Mouse (Mus musculus): ENCODE data around the gene Rbm8a. TPM values are rescaled to one million over a fixed set of nuclear protein-coding genes. Genes with fewer than 3 reads are reported as not detected.

The Rbm8a gene
- 101 and 117 TPM in 2 replicates for polyA plus RNA-seq (2012)

DNA sequence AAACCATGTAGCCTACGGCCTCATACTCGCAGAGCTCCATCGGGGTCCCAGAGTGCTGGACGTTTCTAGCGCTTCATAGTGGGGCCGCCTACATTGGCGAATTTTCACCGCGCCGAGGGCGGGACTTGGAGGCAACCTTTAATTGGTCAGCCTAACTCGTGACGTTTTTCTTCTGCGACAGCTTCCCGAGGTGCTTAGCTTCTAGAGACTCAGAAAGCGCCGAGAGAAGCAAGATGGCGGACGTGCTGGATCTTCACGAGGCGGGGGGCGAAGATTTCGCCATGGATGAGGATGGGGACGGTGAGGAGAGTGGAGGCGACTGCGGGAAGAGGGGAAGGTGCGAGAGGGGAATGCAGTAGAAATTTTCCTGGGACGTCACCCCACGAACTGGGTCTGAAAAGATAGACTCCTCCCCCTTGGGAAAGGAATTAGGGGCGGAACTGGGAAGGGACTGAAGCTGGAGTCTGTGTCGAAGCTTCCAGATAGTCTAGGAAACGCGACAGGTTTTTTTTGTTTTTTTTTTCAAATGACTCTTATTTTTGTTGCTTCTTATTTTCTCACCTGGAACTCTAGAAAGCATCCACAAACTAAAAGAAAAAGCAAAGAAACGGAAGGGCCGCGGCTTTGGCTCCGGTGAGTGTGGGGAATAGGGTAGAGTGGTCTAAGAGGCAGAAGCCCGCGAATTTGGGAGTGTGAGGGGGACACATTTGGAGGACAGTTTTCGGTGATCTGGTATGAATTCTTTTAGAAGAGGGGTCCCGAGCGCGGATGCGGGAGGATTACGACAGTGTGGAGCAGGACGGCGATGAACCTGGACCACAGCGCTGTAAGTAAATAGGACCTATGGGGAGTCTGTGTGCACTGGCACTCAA, at the start of gene Rbm8a:
Rbm8a (plus strand) TSS at position 205 of the 872 bp plus-strand sequence.

DNA sequence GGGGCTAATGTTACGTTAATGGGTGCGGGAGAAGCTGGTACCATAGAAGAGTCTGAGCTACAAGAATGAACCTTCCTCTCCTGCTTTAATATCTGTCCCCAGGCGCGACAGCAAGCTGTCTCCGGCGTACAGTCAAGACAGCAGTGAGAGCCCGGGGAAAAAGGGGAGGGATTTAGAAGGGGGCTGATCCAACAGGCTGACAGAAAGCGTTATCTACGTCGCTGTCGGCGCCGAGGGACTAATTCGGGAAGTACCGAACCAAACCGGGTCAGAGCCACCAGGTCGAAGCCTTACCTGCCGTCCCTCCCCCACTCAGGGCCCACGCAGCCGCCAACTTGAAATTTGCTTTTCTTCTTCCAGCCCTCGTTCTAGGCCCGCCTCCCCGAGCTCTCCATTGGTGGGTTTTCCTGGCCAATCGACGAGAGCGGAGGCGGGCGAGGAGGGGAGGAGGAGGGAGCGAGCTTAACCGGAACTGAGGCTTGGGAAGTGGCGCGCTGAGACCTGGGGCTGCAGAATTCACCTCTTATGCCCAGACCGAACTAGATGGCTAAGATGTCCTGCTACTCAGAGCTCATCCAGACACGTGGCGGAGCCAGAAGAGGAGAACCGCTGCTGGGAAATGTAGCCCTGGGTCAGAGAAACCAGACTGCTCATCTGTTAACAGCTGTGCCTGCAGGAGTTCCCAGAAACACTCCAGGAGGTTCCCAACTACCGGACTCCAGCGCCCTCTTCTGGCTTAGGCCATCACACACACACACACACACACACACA, 35.8 kb upstream of the Rbm8a start, which contains the start of gene Polr3gl:
Polr3gl (minus strand) TSS at position 392 of the 771 bp plus-strand sequence.

DNA sequence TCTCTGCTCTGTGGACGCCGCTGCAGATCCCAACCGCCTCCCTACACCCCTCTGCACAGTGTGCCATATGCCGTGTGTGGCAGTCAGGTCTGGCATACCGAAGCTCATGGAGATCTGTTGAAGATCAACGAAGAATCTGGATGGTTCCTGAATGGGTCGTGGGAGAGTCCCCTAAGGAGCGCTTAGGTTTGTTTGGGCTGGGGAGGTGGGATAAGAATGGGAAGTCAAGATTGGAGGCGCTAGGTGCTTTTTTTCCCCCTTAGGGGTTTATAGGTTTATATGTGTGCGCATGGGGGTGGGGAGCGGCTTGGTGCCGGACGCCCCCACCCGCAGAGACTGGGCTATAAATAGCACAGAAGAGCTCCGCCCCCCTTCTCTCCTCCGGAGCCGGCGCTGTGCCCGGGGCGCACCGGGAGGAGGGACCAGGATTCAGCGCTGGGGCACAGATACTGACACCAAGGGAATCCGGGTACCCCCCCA, 33.5 kb upstream of the Rbm8a start, which contains the start of gene Ankrd34a:
Ankrd34a (plus strand) TSS at position 409 of the 480 bp plus-strand sequence.

DNA sequence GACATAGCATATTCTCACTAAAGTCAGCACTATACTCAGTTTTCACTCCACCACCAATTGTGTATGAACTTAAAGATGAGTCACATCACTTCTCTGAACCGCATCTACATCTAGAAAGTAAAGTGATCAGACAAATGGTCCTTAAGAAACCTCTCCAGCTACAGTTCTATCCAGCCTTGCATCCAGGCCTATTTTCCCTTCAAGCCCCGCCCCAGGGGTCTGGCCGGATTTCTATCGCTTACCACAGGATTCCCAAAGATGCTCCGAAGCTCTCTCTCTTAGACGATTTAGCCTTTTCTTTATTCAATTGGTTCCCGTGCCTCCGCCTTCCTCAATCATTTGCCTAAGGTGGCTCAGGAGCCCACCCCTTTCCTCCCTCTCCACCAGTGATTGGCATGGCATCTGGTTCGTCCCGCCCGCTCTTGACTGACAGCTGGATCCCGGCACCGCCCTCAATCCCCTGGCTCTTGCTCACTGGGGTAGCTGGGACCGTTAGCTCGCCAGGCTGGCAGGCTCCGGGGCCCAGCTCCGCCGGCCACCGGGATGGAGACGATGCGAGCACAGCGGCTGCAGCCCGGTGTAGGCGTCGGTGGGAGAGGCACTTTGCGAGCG, 29.0 kb upstream of the Rbm8a start, which contains the start of gene Lix1l:
Lix1l (plus strand) TSS at position 511 of the 612 bp plus-strand sequence.

DNA sequence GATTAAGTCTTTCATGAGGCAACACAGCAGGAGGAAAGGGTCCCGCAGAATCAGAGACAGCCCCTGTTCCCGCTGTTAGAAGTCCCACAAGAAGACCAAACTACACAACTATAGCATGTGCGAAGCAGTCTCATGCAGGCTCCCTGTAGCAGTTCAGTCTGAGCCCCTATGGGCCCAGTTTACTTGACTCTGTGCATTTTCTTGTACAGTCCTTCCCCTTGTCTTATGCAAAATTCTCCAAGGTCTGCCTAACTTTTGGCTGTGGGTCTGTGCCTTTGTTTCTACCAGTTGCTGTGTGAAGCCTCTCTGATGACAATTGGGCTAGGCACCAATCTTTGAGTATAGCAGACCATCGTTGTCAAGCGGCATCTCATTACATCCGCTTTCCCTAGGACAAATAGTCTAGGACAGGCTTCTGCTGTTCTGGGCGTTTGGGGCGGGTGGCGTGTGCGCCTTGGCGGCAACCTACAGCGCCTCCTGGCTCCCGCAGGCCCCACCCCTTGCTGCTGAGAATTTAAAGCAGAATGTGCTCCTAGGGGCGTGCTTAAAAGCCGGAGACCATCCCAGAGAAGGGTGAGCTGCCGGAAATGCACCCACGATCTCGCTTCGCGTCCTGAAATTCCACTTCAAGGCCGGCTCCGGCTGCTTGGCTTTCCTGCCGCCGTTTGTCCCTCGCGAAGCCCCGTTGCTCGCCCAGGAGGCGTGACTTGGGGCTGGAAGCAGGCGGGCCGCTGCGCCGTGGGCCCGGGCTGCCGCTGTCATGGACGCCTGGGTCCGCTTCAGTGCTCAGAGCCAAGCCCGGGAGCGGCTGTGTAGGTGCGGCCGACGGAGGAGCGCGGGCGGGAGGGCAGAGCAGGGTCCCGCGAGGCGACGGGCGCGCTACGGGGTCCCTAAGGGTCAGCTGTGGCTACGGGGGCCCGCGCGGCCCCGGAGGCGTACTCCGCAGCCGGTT, 5.5 kb downstream of the Rbm8a start, which contains the start of the genes Pex11b and Gm42957:
Pex11b (plus strand) TSS at position 449 of the 952 bp plus-strand sequence.
Gm42957 (plus strand) TSS at position 547 of the 952 bp plus-strand sequence.

DNA sequence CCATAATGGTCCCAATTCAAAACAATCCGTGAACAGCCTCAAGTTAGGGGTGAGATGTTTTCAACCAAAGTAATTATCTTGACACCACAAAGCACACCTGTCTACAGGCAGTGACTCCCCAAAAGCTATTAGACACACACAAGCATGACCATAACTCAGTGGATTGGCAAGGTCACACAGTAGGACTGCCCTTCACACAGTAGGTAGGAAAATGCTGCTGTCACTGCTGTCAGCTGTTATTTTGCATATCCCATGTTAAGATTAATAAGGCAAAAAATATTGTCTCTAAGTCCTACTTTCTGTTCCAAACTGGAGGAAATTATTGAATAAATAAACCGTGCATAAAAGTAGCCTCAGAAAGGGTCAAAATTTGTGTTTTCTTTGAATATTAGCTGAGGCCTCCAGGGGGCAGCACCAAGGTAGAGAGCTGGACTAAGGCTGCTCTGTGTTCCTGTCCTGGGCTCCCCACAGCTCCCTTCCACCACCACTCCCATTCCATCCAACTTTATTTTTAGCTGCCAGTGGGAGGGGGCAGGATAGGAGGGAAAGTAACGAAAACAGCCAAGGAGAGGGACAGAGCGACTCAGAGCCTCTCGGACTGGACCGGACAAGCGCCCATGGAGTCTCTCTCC, 15.4 kb downstream of the Rbm8a start, which contains the start of gene Itga10:
Itga10 (plus strand) TSS at position 567 of the 632 bp plus-strand sequence.

DNA sequence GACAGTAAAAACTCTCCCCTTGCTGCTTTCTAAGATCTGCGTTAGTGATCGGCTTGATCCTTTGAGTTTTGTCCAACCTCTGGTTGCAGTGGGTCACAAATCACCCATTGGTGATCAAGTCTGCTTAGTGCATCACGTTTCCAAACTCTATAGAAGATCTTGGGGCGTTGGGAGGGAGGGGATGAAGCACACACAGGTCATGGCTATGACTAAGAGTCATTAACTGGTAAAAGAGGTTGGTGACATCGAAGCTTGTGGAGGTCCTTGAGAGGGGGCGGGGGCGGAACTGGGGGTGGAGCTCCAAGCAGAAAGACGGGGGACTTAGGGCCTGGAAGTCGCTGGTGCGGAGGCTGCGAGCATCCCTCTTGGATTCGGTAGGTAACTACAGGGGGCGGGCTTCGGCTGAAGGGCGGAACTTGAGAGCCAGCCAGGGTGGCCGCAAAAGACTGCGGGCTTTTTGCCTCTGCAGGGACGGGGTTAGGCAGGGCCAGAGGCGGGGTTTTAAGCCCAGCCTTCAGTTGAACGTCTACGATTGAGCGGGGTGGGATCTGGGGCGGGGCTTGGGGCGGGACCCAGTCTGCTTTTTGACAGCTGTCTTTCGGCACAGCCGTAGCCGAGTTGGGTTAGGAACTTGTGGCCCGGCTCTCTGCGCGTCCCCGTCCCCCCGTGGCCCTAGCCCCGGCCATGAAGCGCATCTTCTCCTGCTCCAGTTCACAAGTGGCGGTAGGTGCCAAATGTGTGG, 40.2 kb downstream of the Rbm8a start, which contains the start of gene Ankrd35:
Ankrd35 (plus strand) TSS at position 405 of the 742 bp plus-strand sequence.

Other genes with a start within 250 kb of the Rbm8a start
- not detected in 2 replicates for gene BC107364, start 177.6 kb upstream of the Rbm8a start, polyA plus RNA-seq (2012)
- gene Hfe2, start 104.8 kb upstream of the Rbm8a start, polyA plus RNA-seq (2012), result not detected in 2 replicates
- gene Txnip, start 72.0 kb upstream of the Rbm8a start, polyA plus RNA-seq (2012), result 21.2 and 27.8 TPM in 2 replicates
- not detected in 2 replicates for gene Gm16253, start 52.9 kb upstream of the Rbm8a start, polyA plus RNA-seq (2012)
- gene Polr3gl, start 35.8 kb upstream of the Rbm8a start, polyA plus RNA-seq (2012), result 13.9 and 21.4 TPM in 2 replicates
- 0.02 and 0.05 TPM in 2 replicates for gene Ankrd34a, start 33.3 kb upstream of the Rbm8a start, polyA plus RNA-seq (2012)
- gene Lix1l, start 28.8 kb upstream of the Rbm8a start, polyA plus RNA-seq (2012), result 0.32 and 0.78 TPM in 2 replicates
- 2.3 and 3.6 TPM in 2 replicates for gene Pex11b, start 5.4 kb downstream of the Rbm8a start, polyA plus RNA-seq (2012)
- gene Gm42957, start 5.5 kb downstream of the Rbm8a start, polyA plus RNA-seq (2012), result 0.07 and 0.15 TPM in 2 replicates
- 0.28 and 0.50 TPM in 2 replicates for gene Itga10, start 15.7 kb downstream of the Rbm8a start, polyA plus RNA-seq (2012)
- gene Ankrd35, start 40.2 kb downstream of the Rbm8a start, polyA plus RNA-seq (2012), result 0.10 and 0.14 TPM in 2 replicates
- gene Pias3, start 66.5 kb downstream of the Rbm8a start, polyA plus RNA-seq (2012), result 22.1 and 22.6 TPM in 2 replicates
- gene Nudt17, start 78.6 kb downstream of the Rbm8a start, polyA plus RNA-seq (2012), result 0.59 and 0.76 TPM in 2 replicates
- 8.6 and 9.4 TPM in 2 replicates for gene Polr3c, start 97.7 kb downstream of the Rbm8a start, polyA plus RNA-seq (2012)
- gene Rnf115, start 97.7 kb downstream of the Rbm8a start, polyA plus RNA-seq (2012), result 22.9 and 25.3 TPM in 2 replicates
- gene Pdzk1, start 199.4 kb downstream of the Rbm8a start, polyA plus RNA-seq (2012), result 0.03 and 0.04 TPM in 2 replicates
- gene Cd160, start 199.4 kb downstream of the Rbm8a start, polyA plus RNA-seq (2012), result 0.99 and 1.0 TPM in 2 replicates